Mouse (Mus musculus): ENCODE measurements around the gene Wipi1.
"Not testable (repeated sequence)": the region's sequence is repeated elsewhere in the genome, so short reads cannot be mapped to it uniquely, and the experiment has no call there.

Gene Wipi1

GRCm38 (mm10) chr11:109627648-109628047 is 15.9 kb upstream of the Wipi1 start:
- Histone ChIP-seq H3K27me3 (ENCODE audit: insufficient read depth, low read length) (peaks cover 2% of the 10 kb centered on the region; the same call in 1 of the 2 replicates), H3K36me3 (ENCODE audit: insufficient read depth, low read length) (no peaks in the 10 kb centered on the region), H3K4me3 (replicated peaks; ENCODE audit: low read length) (no peak overlapping the region), H3K9me3 (ENCODE audit: low read length) (no peaks in the 10 kb centered on the region), H3K4me1 (replicated peaks; ENCODE audit: low read depth, low read length) (0 out of 2 replicates have a peak, but pooled peaks cover under 1% of the 10 kb centered on the region)
- TF ChIP-seq CTCF (conservative IDR thresholded peaks at IDR 0.05; ENCODE audit: low read length) (peak; percentile 67), POU5F1 (IDR thresholded peaks at IDR 0.05; ENCODE audit: borderline replicate concordance, low read length) (no peak)

- Histone ChIP-seq H3K4me1 (replicated peaks; ENCODE audit: low read depth, low read length) (peaks cover 7% of the 10 kb centered on the region), H3K27me3 (ENCODE audit: insufficient read depth, low read length) (peaks cover 2% of the 10 kb centered on the region; the same call in 1 of the 2 replicates), H3K36me3 (ENCODE audit: insufficient read depth, low read length) (no peaks in the 10 kb centered on the region), H3K4me3 (replicated peaks; ENCODE audit: low read length) (no peak overlapping the region), H3K9me3 (ENCODE audit: low read length) (no peaks in the 10 kb centered on the region)
- TF ChIP-seq NANOG (IDR thresholded peaks at IDR 0.05; ENCODE audit: borderline replicate concordance, low read length) (no peak), CTCF (conservative IDR thresholded peaks at IDR 0.05; ENCODE audit: low read length) (no peak), POU5F1 (IDR thresholded peaks at IDR 0.05; ENCODE audit: borderline replicate concordance, low read length) (no peak)
These were observed 11.5 kb upstream of the Wipi1 start for GRCm38 (mm10) chr11:109623238-109623637.

- peaks cover 2% of the 10 kb centered on the region; the same call in 1 of the 2 replicates for H3K27me3 ChIP-seq (ENCODE audit: insufficient read depth, low read length)
- no peaks in the 10 kb centered on the region for H3K9me3 ChIP-seq (ENCODE audit: low read length)
- TF ChIP-seq NANOG (IDR thresholded peaks at IDR 0.05; ENCODE audit: borderline replicate concordance, low read length) (no peak), POU5F1 (IDR thresholded peaks at IDR 0.05; ENCODE audit: borderline replicate concordance, low read length) (no peak), CTCF (conservative IDR thresholded peaks at IDR 0.05; ENCODE audit: low read length) (no peak)
- H3K4me1 ChIP-seq (replicated peaks; ENCODE audit: low read depth, low read length): peaks cover 7% of the 10 kb centered on the region
- no peaks in the 10 kb centered on the region for H3K36me3 ChIP-seq (ENCODE audit: insufficient read depth, low read length)
- 0 out of 2 replicates have a peak overlapping the region, but pooled peaks have one; percentile 5 for H3K4me3 ChIP-seq (replicated peaks; ENCODE audit: low read length)
These were observed 10.8 kb upstream of the Wipi1 start for GRCm38 (mm10) chr11:109622518-109623037.

GRCm38 (mm10) chr11:109621183-109621582 is 9.4 kb upstream of the Wipi1 start:
- peaks cover 2% of the 10 kb centered on the region; the same call in 1 of the 2 replicates for H3K27me3 ChIP-seq (ENCODE audit: insufficient read depth, low read length)
- TF ChIP-seq CTCF (conservative IDR thresholded peaks at IDR 0.05; ENCODE audit: low read length) (peak; percentile 53), POU5F1 (IDR thresholded peaks at IDR 0.05; ENCODE audit: borderline replicate concordance, low read length) (no peak)
- H3K9me3 ChIP-seq (ENCODE audit: low read length): no peaks in the 10 kb centered on the region
- H3K4me3 ChIP-seq (replicated peaks; ENCODE audit: low read length): no peak overlapping the region
- H3K4me1 ChIP-seq (replicated peaks; ENCODE audit: low read depth, low read length): peaks cover 7% of the 10 kb centered on the region
- H3K36me3 ChIP-seq (ENCODE audit: insufficient read depth, low read length): no peaks in the 10 kb centered on the region

- TF ChIP-seq NANOG (IDR thresholded peaks at IDR 0.05; ENCODE audit: borderline replicate concordance, low read length) (no peak), POU5F1 (IDR thresholded peaks at IDR 0.05; ENCODE audit: borderline replicate concordance, low read length) (no peak), CTCF (conservative IDR thresholded peaks at IDR 0.05; ENCODE audit: low read length) (no peak)
These were observed 8.6 kb upstream of the Wipi1 start for GRCm38 (mm10) chr11:109620356-109620755.

GRCm38 (mm10) chr11:109619055-109619454 is 7.3 kb upstream of the Wipi1 start:
- not testable (repeated sequence) for H3K36me3 ChIP-seq (ENCODE audit: insufficient read depth, low read length); H3K27me3 ChIP-seq (ENCODE audit: insufficient read depth, low read length); H3K4me3 ChIP-seq (replicated peaks; ENCODE audit: low read length); H3K9me3 ChIP-seq (ENCODE audit: low read length)
- TF ChIP-seq CTCF (conservative IDR thresholded peaks at IDR 0.05; ENCODE audit: low read length): peak; percentile 49
- peaks cover 11% of the 10 kb centered on the region for H3K4me1 ChIP-seq (replicated peaks; ENCODE audit: low read depth, low read length)

More at GRCm38 (mm10) chr11:109620356-109620755, 8.6 kb upstream of the Wipi1 start:
- H3K36me3 ChIP-seq (ENCODE audit: insufficient read depth, low read length): no peaks in the 10 kb centered on the region
- H3K9me3 ChIP-seq (ENCODE audit: low read length): no peaks in the 10 kb centered on the region
- peaks cover 7% of the 10 kb centered on the region for H3K4me1 ChIP-seq (replicated peaks; ENCODE audit: low read depth, low read length)
- no peak overlapping the region for H3K4me3 ChIP-seq (replicated peaks; ENCODE audit: low read length)
- peaks cover 2% of the 10 kb centered on the region; the same call in 1 of the 2 replicates for H3K27me3 ChIP-seq (ENCODE audit: insufficient read depth, low read length)

- TF ChIP-seq NANOG (IDR thresholded peaks at IDR 0.05; ENCODE audit: borderline replicate concordance, low read length): no peak
- no peak for TF ChIP-seq CTCF (conservative IDR thresholded peaks at IDR 0.05; ENCODE audit: low read length)
- TF ChIP-seq POU5F1 (IDR thresholded peaks at IDR 0.05; ENCODE audit: borderline replicate concordance, low read length): no peak
- H3K4me1 ChIP-seq (replicated peaks; ENCODE audit: low read depth, low read length): peaks cover 14% of the 10 kb centered on the region
These were observed 5.0 kb upstream of the Wipi1 start for GRCm38 (mm10) chr11:109616766-109617165.

GRCm38 (mm10) chr11:109616352-109616751 is 4.6 kb upstream of the Wipi1 start:
- Histone ChIP-seq H3K36me3 (ENCODE audit: insufficient read depth, low read length) (no peaks in the 10 kb centered on the region), H3K9me3 (ENCODE audit: low read length) (no peaks in the 10 kb centered on the region), H3K4me3 (replicated peaks; ENCODE audit: low read length) (no peak overlapping the region), H3K4me1 (replicated peaks; ENCODE audit: low read depth, low read length) (peaks cover 14% of the 10 kb centered on the region), H3K27me3 (ENCODE audit: insufficient read depth, low read length) (peaks cover 12% of the 10 kb centered on the region)
- TF ChIP-seq POU5F1 (IDR thresholded peaks at IDR 0.05; ENCODE audit: borderline replicate concordance, low read length) (no peak), CTCF (conservative IDR thresholded peaks at IDR 0.05; ENCODE audit: low read length) (no peak), NANOG (IDR thresholded peaks at IDR 0.05; ENCODE audit: borderline replicate concordance, low read length) (no peak)

More at GRCm38 (mm10) chr11:109616766-109617165, 5.0 kb upstream of the Wipi1 start:
- Histone ChIP-seq H3K27me3 (ENCODE audit: insufficient read depth, low read length) (peaks cover 12% of the 10 kb centered on the region), H3K9me3 (ENCODE audit: low read length) (no peaks in the 10 kb centered on the region), H3K36me3 (ENCODE audit: insufficient read depth, low read length) (no peaks in the 10 kb centered on the region), H3K4me3 (replicated peaks; ENCODE audit: low read length) (no peak overlapping the region)

- H3K27me3 ChIP-seq (ENCODE audit: insufficient read depth, low read length): peaks cover 12% of the 10 kb centered on the region
- TF ChIP-seq NANOG (IDR thresholded peaks at IDR 0.05; ENCODE audit: borderline replicate concordance, low read length) (no peak), CTCF (conservative IDR thresholded peaks at IDR 0.05; ENCODE audit: low read length) (no peak)
- H3K9me3 ChIP-seq (ENCODE audit: low read length): no peaks in the 10 kb centered on the region
- no peaks in the 10 kb centered on the region for H3K36me3 ChIP-seq (ENCODE audit: insufficient read depth, low read length)
- peaks cover 16% of the 10 kb centered on the region for H3K4me1 ChIP-seq (replicated peaks; ENCODE audit: low read depth, low read length)
- H3K4me3 ChIP-seq (replicated peaks; ENCODE audit: low read length): no peak overlapping the region
These were observed 3.5 kb upstream of the Wipi1 start for GRCm38 (mm10) chr11:109615286-109615685.
